In genomic region chr3:146253736-146254320, GRCm38 (mm10) we compare ENCODE assay signal across 15 mouse cellular contexts. TPM values are rescaled to one million over a fixed set of nuclear protein-coding genes. Genes with fewer than 3 reads are reported as not detected.
A peak's percentile ranks its signal among the peaks of the same experiment; 100 is the strongest.
DNase-seq lines count a peak whose midpoint lies in the region; ATAC-seq and TF ChIP-seq lines count a peak whose summit lies in the region.
"Had no signal": no experiment of that assay in that cellular context is flagged by ENCODE, and none has a peak within 500 bp of the region (broad histone marks: within the 10 kb centered on the region; RNA-seq: fewer than 3 reads in every experiment).

No protein-coding gene starts in this region.

- WGBS in lung, embryonic 14.5 days = 22% methylated on average over 3 of the region's 3 CpGs
- whole genome bisulfite sequencing in lung, adult 2 months = 39% methylated on average over 3 of the region's 3 CpGs
- WGBS in kidney, postnatal 0 days = 32% methylated on average over 3 of the region's 3 CpGs
- 46% methylated on average over 3 of the region's 3 CpGs for WGBS in hindbrain, postnatal 0 days

- H3K36me3 ChIP-seq in lung, embryonic 14.5 days (ENCODE audit: insufficient read depth) = no peaks in the 10 kb centered on the region
- no peaks in the 10 kb centered on the region for H3K36me3 ChIP-seq in kidney, postnatal 0 days (ENCODE audit: insufficient read depth, low read length)
- no peaks in the 10 kb centered on the region for H3K36me3 ChIP-seq in hindbrain, postnatal 0 days (ENCODE audit: insufficient read depth, low read length)
- H3K36me3 ChIP-seq: limb, embryonic 10.5 days; liver, embryonic 15.5 days; midbrain, embryonic 13.5 days had no signal

- no peak for TF ChIP-seq CTCF in lung, embryonic 14.5 days (IDR thresholded peaks at IDR 0.05; ENCODE audit: low read depth)
- TF ChIP-seq CTCF in lung, adult 2 months (IDR thresholded peaks at IDR 0.05; ENCODE audit: insufficient read depth, low read length) = no peak
- no peak for TF ChIP-seq CTCF in kidney, postnatal 0 days (IDR thresholded peaks at IDR 0.05; ENCODE audit: low read depth)
- TF ChIP-seq CTCF in hindbrain, postnatal 0 days (IDR thresholded peaks at IDR 0.05; ENCODE audit: low read depth) = no peak

- no peak overlapping the region for H3K4me3 ChIP-seq in lung, embryonic 14.5 days (ENCODE audit: low read depth, low read length)
- no peak overlapping the region for H3K4me3 ChIP-seq in lung, adult 2 months (replicated peaks; ENCODE audit: extremely low read depth, low read depth, low read length)
- no peak overlapping the region for H3K4me3 ChIP-seq in kidney, postnatal 0 days (replicated peaks; ENCODE audit: low read depth, low read length)
- no peak overlapping the region for H3K4me3 ChIP-seq in hindbrain, postnatal 0 days (ENCODE audit: low read length)
- H3K4me3 ChIP-seq: limb, embryonic 10.5 days; liver, embryonic 15.5 days; midbrain, embryonic 13.5 days had no signal

- H3K4me2 ChIP-seq in lung, embryonic 14.5 days = no peak overlapping the region
- no peak overlapping the region for H3K4me2 ChIP-seq in kidney, postnatal 0 days (ENCODE audit: low read length)
- no peak overlapping the region for H3K4me2 ChIP-seq in hindbrain, postnatal 0 days (ENCODE audit: low read depth, low read length)
- H3K4me2 ChIP-seq: liver, embryonic 15.5 days; midbrain, embryonic 13.5 days had no signal

- peaks cover 4% of the 10 kb centered on the region; the same call in 1 of the 2 replicates for H3K4me1 ChIP-seq in lung, embryonic 14.5 days (ENCODE audit: insufficient read depth)
- H3K4me1 ChIP-seq in lung, adult 2 months (ENCODE audit: control insufficient read depth, insufficient read depth, low read length) = peaks cover 4% of the 10 kb centered on the region
- H3K4me1 ChIP-seq in kidney, postnatal 0 days (replicated peaks; ENCODE audit: insufficient read depth, low read length) = no peaks in the 10 kb centered on the region
- H3K4me1 ChIP-seq in hindbrain, postnatal 0 days (ENCODE audit: insufficient read depth, low read length) = no peaks in the 10 kb centered on the region
- H3K4me1 ChIP-seq: liver, embryonic 15.5 days; midbrain, embryonic 13.5 days had no signal

- no peak for ATAC-seq in lung, embryonic 14.5 days (ENCODE audit: insufficient read depth)
- ATAC-seq in kidney, postnatal 0 days (replicated peaks; ENCODE audit: low FRiP score, low read depth) = peak; percentile 43; the same call in 1 of the 2 replicates
- ATAC-seq in hindbrain, postnatal 0 days = no peak
- ATAC-seq in megakaryocyte-erythroid progenitor cell, adult 5-6 weeks (replicated peaks; ENCODE audit: low FRiP score, low TSS enrichment, poor library complexity, severe bottlenecking) = no peak
- ATAC-seq: hindbrain, embryonic 16.5 days; midbrain, embryonic 13.5 days had no signal

- no peaks in the 10 kb centered on the region for H3K9me3 ChIP-seq in lung, embryonic 14.5 days (ENCODE audit: low read depth, low read length)
- no peaks in the 10 kb centered on the region for H3K9me3 ChIP-seq in kidney, postnatal 0 days (replicated peaks; ENCODE audit: low read length)
- H3K9me3 ChIP-seq in hindbrain, postnatal 0 days (ENCODE audit: low read length) = no peaks in the 10 kb centered on the region
- H3K9me3 ChIP-seq: limb, embryonic 10.5 days; liver, embryonic 15.5 days; midbrain, embryonic 13.5 days had no signal

- H3K27ac ChIP-seq in lung, embryonic 14.5 days (ENCODE audit: low read depth) = no peak overlapping the region
- no peak overlapping the region for H3K27ac ChIP-seq in kidney, postnatal 0 days
- no peak overlapping the region for H3K27ac ChIP-seq in hindbrain, postnatal 0 days
- H3K27ac ChIP-seq: limb, embryonic 10.5 days; liver, embryonic 15.5 days; midbrain, embryonic 13.5 days had no signal

- H3K27me3 ChIP-seq in lung, embryonic 14.5 days (ENCODE audit: insufficient read depth, low read length) = no peaks in the 10 kb centered on the region
- H3K27me3 ChIP-seq in kidney, postnatal 0 days (ENCODE audit: insufficient read depth, low read length) = no peaks in the 10 kb centered on the region
- H3K27me3 ChIP-seq in hindbrain, postnatal 0 days (ENCODE audit: insufficient read depth, low read length) = no peaks in the 10 kb centered on the region
- H3K27me3 ChIP-seq: liver, embryonic 15.5 days; midbrain, embryonic 13.5 days had no signal

- peak; percentile 46 for DNase-seq in lung, embryonic 14.5 days
- no peak for DNase-seq in lung, adult 2 months
- peak; percentile 8 for DNase-seq in embryo, embryonic 9.5 days (ENCODE audit: extremely low spot score)
- peak; percentile 59 for DNase-seq in kidney, postnatal 0 days (ENCODE audit: low spot score)
- DNase-seq in mesoderm, embryonic 11.5 days (ENCODE audit: low read depth, low spot score) = peak; percentile 34
- DNase-seq in hindbrain, postnatal 0 days (ENCODE audit: low spot score) = no peak
- DNase-seq in urinary bladder, adult 18-20 months (ENCODE audit: low spot score in 2 of 2) = no peak
- DNase-seq: adrenal gland, postnatal 36 days; thymus, adult 2 months had no signal

- no peak for TF ChIP-seq POLR2A in lung, adult 2 months (IDR thresholded peaks at IDR 0.05; ENCODE audit: borderline replicate concordance, extremely low read depth, low read depth, low read length)

- H3K9ac ChIP-seq in lung, embryonic 14.5 days = no peak overlapping the region
- no peak overlapping the region for H3K9ac ChIP-seq in kidney, postnatal 0 days (ENCODE audit: low read depth, low read length)
- no peak overlapping the region for H3K9ac ChIP-seq in hindbrain, postnatal 0 days (replicated peaks; ENCODE audit: low read length)
- H3K9ac ChIP-seq: liver, embryonic 15.5 days; midbrain, embryonic 13.5 days had no signal

RNA-seq across cellular contexts. Expression of gene Lpar3, which starts 33.1 kb away (rescaled TPM):
- polyA plus RNA-seq in lung, embryonic 14.5 days (2014; fragmentation: Nextera tagmentation; extraction: Ambion mirVana) = 1.8 and 1.9 TPM in 2 replicates
- 17.8 and 25.7 TPM in 2 replicates for polyA plus RNA-seq in lung, adult 2 months (2012; rRNA removed)
- 2.6 and 3.7 TPM in 2 replicates for polyA plus RNA-seq in kidney, postnatal 0 days (2015; fragmentation: Nextera tagmentation; extraction: Ambion mirVana)
- total RNA-seq in hindbrain, postnatal 0 days (2014; rRNA removed) = 0.58 and 0.90 TPM in 2 replicates
- polyA plus RNA-seq in hindbrain, postnatal 0 days (2015; fragmentation: Nextera tagmentation; extraction: Ambion mirVana) = 0.50 and 0.68 TPM in 2 replicates
- not detected in 2 replicates for total RNA-seq in megakaryocyte-erythroid progenitor cell, adult 5-6 weeks (2014; fragmentation: Nextera tagmentation)
- not detected in 2 replicates for total RNA-seq in megakaryocyte-erythroid progenitor cell, adult 5-6 weeks (2017)
- total RNA-seq: common myeloid progenitor, adult 5-6 weeks had no signal

Comparison
In these comparisons a context has a peak if more than half of its experiments do, and no peak if none do; other contexts are left out.
1. DNase-seq: peak in lung, embryonic 14.5 days (single experiment), embryo, embryonic 9.5 days (single experiment), kidney, postnatal 0 days (single experiment) and mesoderm, embryonic 11.5 days (single experiment); none in lung, adult 2 months (single experiment), hindbrain, postnatal 0 days (single experiment) and urinary bladder, adult 18-20 months (0 of 2).